Mouse (Mus musculus) hematopoietic stem cell, adult 5-6 weeks (primary cell): ENCODE results near the gene Dnttip2. TPM values are rescaled to one million over a fixed set of nuclear protein-coding genes. Genes with fewer than 3 reads are reported as not detected.
A peak's percentile ranks its signal among the peaks of the same experiment; 100 is the strongest.

ENCODE experiments used
- ATAC-seq, 2 experiments: fragments of 125-278 bp in 1 of 2; replicated peaks in 1 of 2; 2 replicates each; pipeline ENCODE4 v1.8.0; 2016 to 2017; ENCODE audit warnings: inconsistent platforms in 2 of 2, mild to moderate bottlenecking in 2 of 2, moderate number of reproducible peaks in 2 of 2, low read depth in 1 of 2, moderate TSS enrichment in 1 of 2; ENCODE audit not compliant: low FRiP score in 2 of 2, poor library complexity in 2 of 2, severe bottlenecking in 2 of 2, insufficient read depth in 1 of 2, low TSS enrichment in 1 of 2
- total RNA-seq: library from RNA; stranded (forward); fragments of 172-1452, 232-1000 nt; gene quantifications from 2 replicates; pipeline ENCODE4 v1.2.3, GENCODE M21; 2017

Gene Dnttip2
- total RNA-seq, 1 experiment from 2014 or later, result 191 TPM

GRCm38 (mm10) chr3:122312078-122312477 lies 37.9 kb downstream of the Dnttip2 start:
- peak; percentile 50 to 75; a peak in 3 of 4 replicates for ATAC-seq

GRCm38 (mm10) chr3:122312936-122313629 lies 38.9 kb downstream of the Dnttip2 start:
- ATAC-seq, result no peak

GRCm38 (mm10) chr3:122313936-122314335 lies 39.7 kb downstream of the Dnttip2 start:
- ATAC-seq, result no peak

DNA sequence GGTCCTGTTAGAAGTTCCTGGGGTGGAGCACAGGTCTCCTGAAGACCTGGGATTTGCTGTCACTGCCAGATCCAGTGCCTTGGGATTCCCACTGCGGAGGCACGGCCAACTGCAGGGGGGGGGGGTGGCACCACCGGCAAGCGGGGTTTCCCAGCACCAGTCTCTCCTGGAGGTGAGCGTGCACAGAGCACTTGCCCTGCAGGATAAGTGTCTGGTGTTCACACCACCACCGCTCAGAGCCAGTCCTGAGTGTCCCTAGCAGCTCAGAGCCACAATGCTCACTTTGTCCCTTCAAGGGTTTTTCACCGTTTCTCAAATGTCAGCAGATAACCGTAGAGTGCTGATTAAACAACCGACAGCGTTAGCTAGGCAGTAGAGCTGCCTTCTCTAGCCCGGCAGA lies 42.4 kb downstream of the Dnttip2 start:
- no peak for ATAC-seq

- no peak for ATAC-seq
Observed at GRCm38 (mm10) chr3:122317339-122317738, 43.2 kb downstream of the Dnttip2 start.

- peak; percentile 77 to 84 for ATAC-seq
Observed at GRCm38 (mm10) chr3:122322226-122322625, 48.0 kb downstream of the Dnttip2 start.

DNA sequence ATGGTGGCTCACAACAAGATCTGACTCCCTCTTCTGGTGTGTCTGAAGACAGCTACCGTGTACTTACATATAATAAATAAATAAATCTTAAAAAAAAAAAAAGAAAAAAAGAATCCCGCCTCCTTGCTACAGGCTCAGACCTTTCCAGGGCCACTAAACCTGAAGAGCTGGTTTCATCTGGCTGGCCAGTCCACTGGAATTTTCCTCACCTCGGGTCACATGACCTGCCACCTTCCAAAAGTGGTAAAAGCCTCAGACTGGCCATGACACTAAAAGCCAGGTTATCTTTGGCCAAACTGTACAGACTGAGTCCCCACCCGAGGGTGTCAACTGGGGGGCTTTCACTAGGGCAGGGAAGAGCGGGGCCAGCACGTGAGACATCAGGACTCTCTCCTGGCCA lies 49.7 kb downstream of the Dnttip2 start:
- ATAC-seq, result no peak

DNA sequence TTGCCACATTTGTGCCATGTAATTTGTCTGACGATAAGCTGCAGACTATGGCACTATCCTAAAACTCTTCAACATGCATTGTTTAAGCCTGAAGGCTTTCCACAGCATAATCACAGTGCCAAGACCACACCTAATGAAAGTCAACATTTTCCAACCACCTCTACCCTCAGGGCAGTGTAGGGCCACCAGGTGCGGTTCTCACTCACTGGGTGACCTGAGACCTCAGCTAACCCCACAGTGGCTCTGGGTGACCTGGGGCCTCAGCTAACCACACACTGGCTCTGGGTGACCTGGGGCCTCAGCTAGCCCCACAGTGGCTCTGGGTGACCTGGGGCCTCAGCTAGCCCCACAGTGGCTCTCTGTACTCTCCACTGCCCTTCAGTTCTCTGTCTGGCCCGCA lies 50.3 kb downstream of the Dnttip2 start:
- ATAC-seq, result no peak

DNA sequence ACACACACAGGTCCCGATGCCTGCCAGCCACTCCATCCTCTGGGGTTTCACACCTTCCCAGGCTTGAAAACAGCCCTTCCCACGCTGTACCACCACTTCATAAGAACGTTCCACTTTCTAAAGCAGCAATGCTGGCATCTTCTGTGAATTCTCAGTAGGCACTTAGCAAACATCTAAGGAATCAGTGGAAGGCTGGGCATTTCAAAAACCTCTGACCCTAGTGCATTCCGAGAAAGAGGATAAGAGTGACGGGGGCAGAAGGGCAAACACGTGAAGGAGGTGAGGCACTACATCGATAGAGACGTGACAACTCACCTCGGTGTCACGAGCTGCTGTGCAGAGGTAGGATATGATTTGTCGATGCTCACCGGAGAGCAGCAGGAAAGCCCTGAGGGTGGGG lies 56.3 kb downstream of the Dnttip2 start:
- ATAC-seq, result no peak

- no peak for ATAC-seq
Observed at GRCm38 (mm10) chr3:122333493-122333892, 59.3 kb downstream of the Dnttip2 start.

- peak in 1 of 2 experiments; percentile 10; a peak in 1 of 4 replicates for ATAC-seq
Observed at GRCm38 (mm10) chr3:122333902-122334301, 59.7 kb downstream of the Dnttip2 start.

DNA sequence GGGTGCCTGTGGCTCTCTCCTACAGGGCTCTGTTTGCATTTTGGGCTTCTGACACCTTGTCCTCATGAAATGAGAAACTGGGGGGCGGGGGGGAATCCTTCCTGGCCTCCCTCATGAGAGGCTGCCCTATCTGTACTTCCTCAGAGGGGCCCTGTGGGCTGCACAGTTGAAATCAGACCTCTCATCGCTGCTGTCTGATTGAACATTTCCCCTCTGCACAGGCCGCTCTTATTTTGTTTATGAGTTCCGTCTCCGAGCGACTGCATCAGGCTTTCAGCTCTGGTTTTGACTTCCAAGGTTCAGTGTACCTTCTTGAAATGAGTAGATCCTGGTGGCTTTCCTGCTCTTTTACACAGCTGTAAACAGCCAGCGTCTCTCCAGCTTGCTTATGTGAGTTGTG lies 60.2 kb downstream of the Dnttip2 start:
- ATAC-seq, result peak; percentile 65 to 68

Other genes starting within 250 kb of the Dnttip2 start
- 2.0 and 6.3 TPM in 2 replicates for gene Abca4, start 229.9 kb upstream of the Dnttip2 start, total RNA-seq
- gene Gclm, start 28.8 kb upstream of the Dnttip2 start, total RNA-seq, result 60.3 and 71.8 TPM in 2 replicates
- 1.1 and 2.8 TPM in 2 replicates for gene Bcar3, start 19.7 kb downstream of the Dnttip2 start, total RNA-seq